Mouse (Mus musculus) liver, embryonic 14.5 days (tissue): Measurements from ENCODE around the gene Ifnb1. TPM values are rescaled to one million over a fixed set of nuclear protein-coding genes. Genes with fewer than 3 reads are reported as not detected.

Source experiments
- ATAC-seq: fragments of 200-750 bp; cut with Nextera tagmentation; 2 replicates; pipeline ENCODE4 v1.8.0; 2017; ENCODE audit warnings: moderate number of reproducible peaks, mild to moderate bottlenecking, moderate library complexity; ENCODE audit not compliant: insufficient read depth
- DNase-seq, 3 experiments: peaks; one replicate each; pipeline ENCODE4 v3.0.0-alpha.2; 2012 to 2013; ENCODE audit warnings: low read depth in 3 of 3, low spot score in 3 of 3
- H3K27ac ChIP-seq: fragments of 300-500 bp; sonication (generic); 2 replicates; pipeline ENCODE4 v1.5.1; 2014; ENCODE audit warnings: moderate library complexity, mild to moderate bottlenecking, control low read depth, inconsistent platforms
- H3K27me3 ChIP-seq: fragments of 300-500 bp; sonication (generic); 2 replicates; pipeline ENCODE4 v1.6.1; 2014; ENCODE audit warnings: mild to moderate bottlenecking, low read length, moderate library complexity; ENCODE audit not compliant: control insufficient read depth, insufficient read depth
- H3K36me3 ChIP-seq: fragments of 300-500 bp; sonication (generic); replicated peaks from 2 replicates; pipeline ENCODE4 v1.6.1; 2014; ENCODE audit warnings: low read depth; ENCODE audit not compliant: control insufficient read depth, insufficient read depth
- H3K4me1 ChIP-seq, 2 experiments: fragments of 200-500 bp in 1 of 2; fragments of 300-500 bp in 1 of 2; sonication (generic) in 1 of 2; replicated peaks; 2 replicates each; pipeline ENCODE4 v1.6.1; 2012 to 2014; ENCODE audit warnings: antibody characterized with exemption in 1 of 2, inconsistent platforms in 1 of 2, low read length in 1 of 2; ENCODE audit not compliant: control insufficient read depth in 2 of 2, insufficient read depth in 2 of 2
- H3K4me2 ChIP-seq: fragments of 300-500 bp; sonication (generic); 2 replicates; pipeline ENCODE4 v1.6.1; 2014; ENCODE audit warnings: low read depth, mild to moderate bottlenecking, control low read depth, moderate library complexity
- H3K4me3 ChIP-seq, 2 experiments: fragments of 200-500 bp in 1 of 2; fragments of 300-500 bp in 1 of 2; sonication (generic) in 1 of 2; 2 replicates each; pipeline ENCODE4 v1.5.1; 2012 to 2014; ENCODE audit warnings: low read depth in 2 of 2, low read length in 2 of 2, mild to moderate bottlenecking in 2 of 2, control low read depth in 1 of 2, inconsistent platforms in 1 of 2, moderate library complexity in 1 of 2; ENCODE audit not compliant: insufficient read depth in 1 of 2
- H3K9ac ChIP-seq: fragments of 300-500 bp; sonication (generic); replicated peaks from 2 replicates; pipeline ENCODE4 v1.6.1; 2014; ENCODE audit warnings: mild to moderate bottlenecking, control low read depth, moderate library complexity
- H3K9me3 ChIP-seq: fragments of 300-500 bp; sonication (generic); 2 replicates; pipeline ENCODE4 v1.6.1; 2016; ENCODE audit warnings: low read length, mixed read lengths; ENCODE audit not compliant: control insufficient read depth
- CTCF ChIP-seq: IDR thresholded peaks from 2 replicates; pipeline ENCODE4 v1.5.1; 2016; ENCODE audit warnings: antibody characterized with exemption, low read depth, control low read depth
- EP300 ChIP-seq: IDR thresholded peaks from 2 replicates; pipeline ENCODE4 v1.6.1; 2016; ENCODE audit warnings: antibody characterized with exemption, low read depth
- WGBS: fragments of 180-500 bp; shearing (Covaris S2); extraction: QIAGEN DNeasy Blood & Tissue Kit; methylation state at CpG from one replicate; pipeline ENCODE4 v1.1.7; 2014; ENCODE audit not compliant: insufficient replicate concordance; 5-methylcytosine and 5-hydroxymethylcytosine counted together
- polyA plus RNA-seq, 2 experiments: library from polyadenylated mRNA; depleted of rRNA in 1 of 2; stranded (reverse) in 1 of 2; unstranded in 1 of 2; fragments of >200 nt; fragmentation: Nextera tagmentation in 1 of 2; extraction: Ambion mirVana in 1 of 2; gene quantifications; 2 replicates each; pipeline versions ENCODE4 v1.2.1 to v1.2.3; 2012 to 2014

Gene Ifnb1
- polyA plus RNA-seq, 2 experiments: not detected

DNA sequence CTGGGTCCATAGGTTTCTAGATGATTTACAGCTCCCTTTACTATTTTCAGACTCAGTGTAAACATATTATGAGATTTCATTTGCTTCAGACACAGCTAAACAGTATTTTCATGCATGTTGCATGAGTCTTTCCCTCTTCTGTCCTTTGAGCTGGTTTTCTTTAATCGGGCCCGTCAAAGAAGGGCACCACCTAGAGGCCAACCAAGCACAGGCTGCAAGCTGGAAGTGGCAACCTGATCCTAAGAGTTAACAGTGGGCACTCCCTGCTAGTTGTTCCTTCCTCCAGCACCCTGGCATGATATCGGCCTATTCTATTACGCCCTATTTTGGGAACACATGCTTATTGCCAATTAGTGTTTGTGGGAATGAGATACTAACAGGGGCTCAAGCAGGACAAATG lies 8.2 kb downstream of the Ifnb1 start:
- H3K4me3 ChIP-seq: no peak overlapping the region
- peak; percentile 81 for TF ChIP-seq CTCF
- TF ChIP-seq EP300: no peak
- ATAC-seq (peak; percentile 63; the same call in 1 of the 2 replicates), DNase-seq (no peak)
- H3K4me1 ChIP-seq: peaks cover 4 to 13% of the 10 kb centered on the region in 2 experiments; a peak in 3 of 4 replicates
- 20% methylated on average over 4 of the region's 4 CpGs for WGBS
- H3K27me3 ChIP-seq: no peaks in the 10 kb centered on the region
- no peak overlapping the region for H3K27ac ChIP-seq
- H3K36me3 ChIP-seq: no peaks in the 10 kb centered on the region
- no peak overlapping the region for H3K9ac ChIP-seq
- H3K4me2 ChIP-seq: no peak overlapping the region
- H3K9me3 ChIP-seq: no peaks in the 10 kb centered on the region

DNA sequence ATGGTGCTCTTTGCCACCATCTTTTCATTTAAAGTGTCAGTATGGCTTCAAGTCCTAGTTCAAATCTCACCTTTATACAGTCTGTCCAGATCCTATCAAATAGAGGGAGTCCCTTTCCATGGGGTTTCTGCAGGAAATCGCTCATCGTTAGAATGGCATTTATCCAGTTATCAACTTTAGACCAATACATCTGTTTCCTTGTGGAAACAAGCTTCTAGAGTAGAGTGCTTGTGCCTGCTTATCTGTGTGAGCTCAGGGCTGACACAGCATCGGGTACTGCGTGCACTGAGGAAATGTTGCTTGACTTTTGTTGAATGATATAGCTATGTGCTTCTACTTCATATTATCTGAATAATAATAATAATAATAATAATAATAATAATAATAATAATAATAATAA lies 8.8 kb downstream of the Ifnb1 start:
- Histone ChIP-seq H3K4me1 (peaks cover 4 to 12% of the 10 kb centered on the region in 2 experiments; a peak in 3 of 4 replicates), H3K4me3 (no peak overlapping the region), H3K27ac (no peak overlapping the region), H3K27me3 (no peaks in the 10 kb centered on the region), H3K4me2 (no peak overlapping the region), H3K36me3 (no peaks in the 10 kb centered on the region), H3K9ac (no peak overlapping the region), H3K9me3 (no peaks in the 10 kb centered on the region)
- DNase-seq: no peak
- ATAC-seq: peak; percentile 82
- TF ChIP-seq CTCF (no peak), EP300 (peak; percentile 48; the same call in 1 of the 2 replicates)
- WGBS: 16% methylated on average over 4 of the region's 4 CpGs

DNA sequence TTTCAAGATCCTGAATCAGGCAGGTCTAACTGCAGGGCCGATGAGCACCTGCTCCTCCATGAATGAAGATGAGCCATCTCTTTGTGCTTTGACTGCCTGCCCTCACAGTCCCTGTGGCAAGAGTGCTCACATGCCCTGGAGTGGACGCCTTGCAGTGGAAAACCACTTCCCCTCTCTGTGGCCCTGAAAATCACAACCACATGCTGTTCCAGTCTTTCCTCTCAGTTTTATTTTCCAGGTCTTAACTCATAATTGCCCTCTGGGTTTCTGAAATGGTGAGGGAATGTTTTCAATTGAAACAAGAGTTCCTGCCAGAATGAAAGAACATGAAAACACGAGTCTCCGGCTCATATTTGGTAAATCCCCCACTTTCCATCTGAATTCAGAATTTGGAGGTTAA lies 18.8 kb downstream of the Ifnb1 start:
- Histone ChIP-seq H3K36me3 (no peaks in the 10 kb centered on the region), H3K9me3 (no peaks in the 10 kb centered on the region), H3K27ac (no peak overlapping the region), H3K9ac (no peak overlapping the region), H3K4me2 (no peak overlapping the region), H3K4me1 (no peaks in the 10 kb centered on the region), H3K4me3 (no peak overlapping the region), H3K27me3 (no peaks in the 10 kb centered on the region)
- ATAC-seq: no peak
- 55% methylated on average over 4 of the region's 4 CpGs for WGBS
- TF ChIP-seq EP300 (no peak), CTCF (no peak)
- no peak for DNase-seq

DNA sequence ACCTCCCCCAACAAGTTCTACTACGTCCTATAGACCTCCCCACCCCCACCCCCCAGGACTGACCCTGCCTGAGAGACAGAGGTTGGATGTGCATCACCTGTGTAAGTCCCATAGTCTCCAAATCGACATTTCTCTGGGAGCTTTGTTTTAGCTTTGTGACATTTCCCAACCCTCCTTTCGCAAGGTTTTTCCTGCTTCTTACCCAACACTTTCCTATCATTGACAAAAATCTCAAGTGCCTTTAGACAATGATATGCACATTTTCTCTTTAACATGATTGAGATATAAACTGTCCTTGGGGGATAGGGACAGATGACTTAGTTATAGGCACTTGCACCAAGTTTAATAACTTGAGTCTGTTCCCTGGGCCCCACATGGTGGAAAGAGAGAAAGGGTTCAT lies 21.3 kb downstream of the Ifnb1 start:
- no peaks in the 10 kb centered on the region for H3K27me3 ChIP-seq
- no peak overlapping the region for H3K4me2 ChIP-seq
- H3K9ac ChIP-seq: no peak overlapping the region
- no peaks in the 10 kb centered on the region for H3K36me3 ChIP-seq
- ATAC-seq (no peak), DNase-seq (no peak)
- 43% methylated on average over 3 of the region's 3 CpGs for WGBS
- no peaks in the 10 kb centered on the region for H3K9me3 ChIP-seq
- H3K4me1 ChIP-seq: no peaks in the 10 kb centered on the region
- H3K27ac ChIP-seq: no peak overlapping the region
- TF ChIP-seq EP300 (no peak), CTCF (no peak)
- no peak overlapping the region for H3K4me3 ChIP-seq

DNA sequence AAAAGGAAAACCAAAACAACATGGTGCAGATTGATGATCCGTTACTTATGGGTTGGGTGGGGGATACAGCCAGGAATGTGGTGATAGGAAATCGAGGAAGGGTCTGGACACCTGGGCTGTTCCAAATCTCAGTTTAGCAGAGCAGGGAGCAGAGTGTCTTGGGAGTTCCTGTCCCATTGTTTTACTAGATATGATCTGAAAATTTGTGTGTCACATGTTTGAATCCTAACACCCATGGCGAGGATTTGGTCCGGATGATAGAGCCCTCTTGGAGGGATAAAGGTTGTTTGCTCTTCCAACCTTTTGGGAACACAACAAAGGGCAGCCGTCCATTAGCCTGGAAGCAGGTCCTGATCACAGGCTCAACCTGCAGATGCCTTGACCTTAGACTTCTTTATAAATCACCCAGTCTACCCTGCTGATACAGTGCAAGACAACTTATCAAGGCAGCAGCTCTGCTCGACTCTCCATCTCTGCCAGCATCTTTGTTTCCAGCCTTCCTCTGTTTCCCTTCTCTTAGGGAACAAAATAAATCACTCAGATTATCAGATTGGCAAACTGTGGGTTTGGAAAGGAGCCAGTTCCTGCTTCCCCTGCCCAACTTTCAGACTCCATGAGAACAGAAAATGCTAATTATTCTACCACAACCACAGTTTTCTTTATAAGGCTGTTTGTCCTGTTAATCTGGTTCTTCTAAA lies 26.1 kb downstream of the Ifnb1 start:
- no peak overlapping the region for H3K27ac ChIP-seq
- H3K27me3 ChIP-seq: no peaks in the 10 kb centered on the region
- H3K4me2 ChIP-seq: no peak overlapping the region
- no peak for TF ChIP-seq CTCF
- TF ChIP-seq EP300: no peak
- H3K9ac ChIP-seq: no peak overlapping the region
- H3K9me3 ChIP-seq: no peaks in the 10 kb centered on the region
- no peaks in the 10 kb centered on the region for H3K4me1 ChIP-seq
- ATAC-seq (no peak), DNase-seq (no peak)
- H3K4me3 ChIP-seq: no peak overlapping the region
- 33% methylated on average over 6 of the region's 6 CpGs for whole genome bisulfite sequencing
- H3K36me3 ChIP-seq: no peaks in the 10 kb centered on the region
